Mouse (Mus musculus) frontal cortex, adult (tissue): Measurements from ENCODE around the gene Olfr470.
"Not testable (repeated sequence)": the region's sequence is repeated elsewhere in the genome, so short reads cannot be mapped to it uniquely, and the experiment has no call there.

Experiments
- ATAC-seq: cut with Nextera tagmentation; 2 replicates; pipeline ENCODE4 v1.9.2; 2017; ENCODE audit warnings: mild to moderate bottlenecking, moderate library complexity, mixed read lengths; ENCODE audit not compliant: low TSS enrichment

Gene Olfr470

GRCm38 (mm10) chr7:107847390-107847789 lies at the start of gene Olfr470:
Gene Olfr470, minus strand, starts transcription at chr7:107847490.
- ATAC-seq = not testable (repeated sequence)

GRCm38 (mm10) chr7:107841719-107842118 lies 5.6 kb downstream of the Olfr470 start:
- no peak for ATAC-seq

GRCm38 (mm10) chr7:107825441-107825840 lies 21.8 kb downstream of the Olfr470 start, which contains the start of gene Olfr469:
Gene Olfr469, minus strand, starts transcription at chr7:107825541.
- ATAC-seq = not testable (repeated sequence)

- not testable (repeated sequence) for ATAC-seq
Measured at GRCm38 (mm10) chr7:107823867-107824266, 23.4 kb downstream of the Olfr470 start.

- no peak for ATAC-seq
Measured at GRCm38 (mm10) chr7:107819442-107819841, 27.8 kb downstream of the Olfr470 start.

- ATAC-seq = no peak
Measured at GRCm38 (mm10) chr7:107811963-107812362, 35.3 kb downstream of the Olfr470 start, which contains the start of gene Olfr467. Gene Olfr467, plus strand, starts transcription at chr7:107812263.

GRCm38 (mm10) chr7:107802138-107802537 lies 45.2 kb downstream of the Olfr470 start:
- ATAC-seq = no peak

- no peak for ATAC-seq
Measured at GRCm38 (mm10) chr7:107801108-107801507, 46.2 kb downstream of the Olfr470 start, which contains the start of gene Ovch2. Gene Ovch2, minus strand, starts transcription at chr7:107801208.

GRCm38 (mm10) chr7:107796500-107796899 lies 50.8 kb downstream of the Olfr470 start:
- ATAC-seq = no peak
